Mouse (Mus musculus): ENCODE data around the gene Plekhh1.

- TF ChIP-seq POLR2A (IDR thresholded peaks at IDR 0.05; ENCODE audit: low read depth, low read length) (no peak), CTCF (IDR thresholded peaks at IDR 0.05; ENCODE audit: borderline replicate concordance, insufficient read depth, low read length) (no peak)
These were observed 15.7 kb downstream of the Plekhh1 start for GRCm38 (mm10) chr12:79044668-79045067.

Data from embryonic fibroblast, embryonic 13.5 days (primary cell).